Mouse (Mus musculus): ENCODE measurements around the gene Gcgr.
A peak's percentile ranks its signal among the peaks of the same experiment; 100 is the strongest.

- TF ChIP-seq CHD2 (IDR thresholded peaks at IDR 0.05; ENCODE audit: low read depth, low read length): no peak
- no peak for TF ChIP-seq ZNF384 (IDR thresholded peaks at IDR 0.05; ENCODE audit: low read depth, low read length)
- peak; percentile 58; the same call in 1 of the 2 replicates for TF ChIP-seq ZC3H11A (IDR thresholded peaks at IDR 0.05; ENCODE audit: borderline replicate concordance, low read depth, low read length)
- no peak for TF ChIP-seq MAFK (IDR thresholded peaks at IDR 0.05; ENCODE audit: insufficient read depth, low read depth, low read length)
- TF ChIP-seq HCFC1 (IDR thresholded peaks at IDR 0.05; ENCODE audit: borderline replicate concordance, insufficient read depth, low read length): no peak
These were observed 14.9 kb upstream of the Gcgr start for GRCm38 (mm10) chr11:120515611-120516010.
